Mouse (Mus musculus): ENCODE data around the gene Pcmtd2. TPM values are rescaled to one million over a fixed set of nuclear protein-coding genes. Genes with fewer than 3 reads are reported as not detected.
A peak's percentile ranks its signal among the peaks of the same experiment; 100 is the strongest.
"Not testable (repeated sequence)": the region's sequence is repeated elsewhere in the genome, so short reads cannot be mapped to it uniquely, and the experiment has no call there.

Gene Pcmtd2
- total RNA-seq (2015; ENCODE audit: low replicate concordance) = 120 and 125 TPM in 2 replicates
- total RNA-seq (2017; ENCODE audit: low replicate concordance) = 171 and 192 TPM in 2 replicates

- ATAC-seq (replicated peaks; ENCODE audit: low FRiP score, poor library complexity, severe bottlenecking) = peak; percentile 96
These were observed at the start of gene Pcmtd2 for GRCm38 (mm10) chr2:181837372-181838292. Gene Pcmtd2, plus strand, starts transcription at chr2:181837854.

DNA sequence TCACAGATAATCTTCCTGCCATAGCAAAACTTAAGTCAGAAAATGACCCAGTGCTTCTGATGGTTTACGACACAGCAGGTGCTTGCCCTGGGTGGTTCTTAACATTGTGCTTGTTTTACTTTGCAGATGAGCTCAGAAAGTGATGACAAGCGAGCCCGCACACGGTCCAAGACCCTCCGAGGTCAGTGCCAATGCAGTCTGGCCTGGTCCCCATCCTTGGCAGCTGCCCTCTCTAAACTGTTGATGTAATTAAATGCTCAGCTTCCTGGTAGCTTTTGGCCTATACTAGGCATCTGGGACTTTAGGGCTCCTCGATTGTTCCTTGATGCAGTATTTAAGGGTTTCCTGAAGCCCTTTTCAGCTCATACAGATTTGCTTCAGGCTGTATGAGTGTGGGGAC is 48.3 kb upstream of the Pcmtd2 start:
- no peak for ATAC-seq (replicated peaks; ENCODE audit: low FRiP score, poor library complexity, severe bottlenecking)

GRCm38 (mm10) chr2:181793186-181793585 is 44.5 kb upstream of the Pcmtd2 start:
- ATAC-seq (replicated peaks; ENCODE audit: low FRiP score, poor library complexity, severe bottlenecking) = not testable (repeated sequence)

GRCm38 (mm10) chr2:181795641-181796130 is 42.0 kb upstream of the Pcmtd2 start:
- no peak for ATAC-seq (replicated peaks; ENCODE audit: low FRiP score, poor library complexity, severe bottlenecking)

DNA sequence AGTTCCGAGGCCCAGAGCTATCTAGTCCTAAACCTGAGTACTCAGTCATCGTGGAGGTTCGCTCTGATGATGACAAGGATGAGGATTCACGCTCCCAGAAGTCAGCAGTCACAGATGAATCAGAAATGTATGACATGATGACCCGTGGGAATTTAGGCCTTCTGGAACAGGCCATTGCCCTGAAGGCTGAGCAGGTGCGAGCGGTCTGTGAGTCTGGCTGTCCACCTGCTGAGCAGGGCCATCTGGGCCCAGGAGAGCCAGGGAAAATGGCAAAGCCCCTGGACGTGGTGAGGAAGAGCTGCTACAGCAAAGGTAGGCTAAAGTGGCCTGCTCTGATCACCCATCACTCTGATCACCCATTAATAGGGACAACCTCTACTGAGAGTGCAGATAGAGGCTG is 40.0 kb upstream of the Pcmtd2 start:
- no peak for ATAC-seq (replicated peaks; ENCODE audit: low FRiP score, poor library complexity, severe bottlenecking)

- peak; percentile 85 for ATAC-seq (replicated peaks; ENCODE audit: low FRiP score, poor library complexity, severe bottlenecking)
These were observed 8.5 kb upstream of the Pcmtd2 start for GRCm38 (mm10) chr2:181829032-181829650.

DNA sequence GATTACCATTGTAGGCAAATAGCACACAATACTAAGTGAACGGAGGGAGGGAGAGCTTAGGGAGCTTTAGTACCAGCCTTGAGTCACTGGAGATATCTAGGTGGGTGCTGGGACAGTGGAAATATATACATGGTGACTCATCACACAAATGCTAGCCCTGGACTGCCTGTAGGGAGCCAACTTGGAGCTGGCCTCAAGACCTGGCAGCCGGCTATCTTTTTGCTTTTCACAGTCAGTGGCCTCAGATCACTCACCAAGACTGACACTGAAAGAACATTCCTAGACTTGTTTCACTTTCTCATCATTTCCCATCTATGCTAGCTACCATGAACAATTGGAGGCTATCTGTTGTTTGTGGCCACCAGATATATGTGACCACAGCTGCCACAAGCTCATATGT is 4.9 kb upstream of the Pcmtd2 start:
- no peak for ATAC-seq (replicated peaks; ENCODE audit: low FRiP score, poor library complexity, severe bottlenecking)

- ATAC-seq (replicated peaks; ENCODE audit: low FRiP score, poor library complexity, severe bottlenecking) = peak; percentile 54
These were observed 633 bp downstream of the Pcmtd2 start for GRCm38 (mm10) chr2:181838293-181838680.

GRCm38 (mm10) chr2:181845709-181846394 is 8.2 kb downstream of the Pcmtd2 start:
- ATAC-seq (replicated peaks; ENCODE audit: low FRiP score, poor library complexity, severe bottlenecking) = no peak

DNA sequence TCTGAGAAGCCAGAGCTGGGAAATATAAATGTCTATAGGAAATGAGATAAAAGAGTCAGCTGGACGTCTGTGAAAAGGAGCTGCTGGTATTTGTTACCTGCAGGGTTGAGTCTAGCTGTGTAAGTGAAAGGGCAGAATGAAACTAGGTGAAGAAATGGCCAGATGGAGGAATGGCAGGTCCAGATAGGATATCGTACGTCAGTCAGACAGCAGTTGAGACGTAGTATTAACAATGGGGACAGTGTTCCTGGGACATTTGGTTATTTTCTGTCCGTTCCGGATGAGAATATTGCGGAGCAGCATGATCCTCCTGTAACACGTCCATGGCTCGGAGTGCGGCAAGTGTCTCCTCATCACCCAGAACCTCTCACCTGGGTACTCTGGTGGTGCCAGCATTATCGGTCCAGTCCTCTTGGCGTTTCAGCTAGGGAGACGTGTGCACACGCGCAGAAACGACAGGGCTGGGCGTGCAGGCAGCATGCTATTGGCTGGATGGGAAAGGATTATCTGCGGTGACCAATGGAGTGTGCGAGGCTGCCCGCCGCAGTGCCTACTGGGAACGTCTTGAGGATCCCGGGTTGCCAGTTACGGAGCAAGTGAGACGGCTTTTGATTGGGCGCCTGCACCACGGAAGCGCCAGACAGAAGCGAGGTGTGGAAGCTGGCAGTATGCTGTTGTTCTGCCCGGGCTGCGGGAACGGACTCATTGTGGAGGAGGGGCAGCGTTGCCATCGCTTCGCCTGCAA is 26.3 kb downstream of the Pcmtd2 start, which contains the start of gene Polr3k:
Gene Polr3k (plus strand): TSS at position 547 of the 745 bp plus-strand sequence.
- ATAC-seq (replicated peaks; ENCODE audit: low FRiP score, poor library complexity, severe bottlenecking) = peak; percentile 98

GRCm38 (mm10) chr2:181864536-181864860 is 26.8 kb downstream of the Pcmtd2 start:
- ATAC-seq (replicated peaks; ENCODE audit: low FRiP score, poor library complexity, severe bottlenecking) = peak; percentile 3

- ATAC-seq (replicated peaks; ENCODE audit: low FRiP score, poor library complexity, severe bottlenecking) = peak; percentile 46; the same call in 1 of the 2 replicates
These were observed 29.3 kb downstream of the Pcmtd2 start for GRCm38 (mm10) chr2:181866931-181867330.

GRCm38 (mm10) chr2:181871039-181871438 is 33.4 kb downstream of the Pcmtd2 start:
- ATAC-seq (replicated peaks; ENCODE audit: low FRiP score, poor library complexity, severe bottlenecking) = no peak

DNA sequence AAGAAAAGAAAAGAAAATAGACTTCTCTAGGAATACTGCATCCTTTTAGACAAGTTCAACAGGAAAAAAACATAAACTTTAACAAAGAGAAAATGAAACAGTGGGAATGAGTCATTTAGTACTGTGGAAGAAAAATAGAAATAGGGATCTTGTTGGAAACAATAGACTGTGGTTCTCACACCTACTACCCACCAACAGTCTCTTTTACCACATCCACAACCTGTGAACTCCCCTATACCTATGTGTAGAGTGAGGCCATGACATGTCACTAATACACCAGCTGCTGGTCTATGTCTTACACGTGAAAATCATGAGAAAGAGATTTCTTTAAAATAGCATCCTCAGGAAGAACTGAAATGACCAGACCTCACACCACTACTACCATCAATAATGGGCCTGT is 41.2 kb downstream of the Pcmtd2 start:
- no peak for ATAC-seq (replicated peaks; ENCODE audit: low FRiP score, poor library complexity, severe bottlenecking)

DNA sequence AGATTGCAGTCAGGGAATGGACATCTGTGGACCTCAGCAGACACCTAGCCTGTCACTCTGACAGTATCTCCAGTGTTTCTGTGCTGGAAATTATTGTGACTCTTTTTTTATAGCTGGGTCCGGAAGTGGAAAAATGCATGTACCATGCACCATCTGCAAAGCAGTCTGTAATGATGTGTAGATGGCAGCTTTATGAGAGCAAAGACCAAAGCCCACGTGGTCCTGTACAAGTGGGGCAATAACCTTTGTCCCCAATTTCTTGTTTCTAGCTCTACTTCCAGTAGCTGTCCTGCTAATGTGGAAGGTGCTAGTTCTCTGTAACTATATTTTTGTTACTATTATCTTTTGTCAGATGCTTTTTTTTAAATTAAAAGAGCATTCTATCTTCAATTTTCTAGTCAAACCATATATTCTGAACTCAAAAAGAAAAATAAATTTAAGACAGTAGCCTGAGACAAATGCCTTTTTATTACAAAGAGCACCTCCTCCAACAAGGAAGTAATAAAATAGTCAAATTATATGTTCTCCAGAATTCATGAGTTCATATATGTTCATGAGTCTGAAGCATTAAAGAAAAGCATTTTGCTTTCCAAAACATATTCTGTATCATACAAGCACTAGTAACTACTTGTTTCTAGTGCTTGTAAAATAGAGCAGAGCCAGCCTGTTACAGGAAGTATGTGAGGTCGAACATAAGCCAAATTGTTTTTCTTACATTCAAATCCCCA is 45.5 kb downstream of the Pcmtd2 start:
- ATAC-seq (replicated peaks; ENCODE audit: low FRiP score, poor library complexity, severe bottlenecking) = no peak

Measured in erythroblast, adult 5-6 weeks (primary cell).